Mouse (Mus musculus) kidney, postnatal 0 days (tissue): Measurements from ENCODE around the gene H2-Q10. TPM values are rescaled to one million over a fixed set of nuclear protein-coding genes. Genes with fewer than 3 reads are reported as not detected.
A peak's percentile ranks its signal among the peaks of the same experiment; 100 is the strongest.
"Not testable (repeated sequence)": the region's sequence is repeated elsewhere in the genome, so short reads cannot be mapped to it uniquely, and the experiment has no call there.

ENCODE experiments used
- ATAC-seq: fragments of 200-750 bp; cut with Nextera tagmentation; replicated peaks from 2 replicates; pipeline ENCODE4 v1.8.0; 2017; ENCODE audit warnings: low read depth, moderate number of reproducible peaks, moderate TSS enrichment, moderate library complexity; ENCODE audit not compliant: low FRiP score
- DNase-seq: peaks from one replicate; pipeline ENCODE4 v3.0.0-alpha.2; 2016; ENCODE audit warnings: low spot score
- H3K27ac ChIP-seq: fragments of 300-500 bp; sonication (generic); 2 replicates; pipeline ENCODE4 v1.5.1; 2014; ENCODE audit warnings: mild to moderate bottlenecking
- H3K27me3 ChIP-seq: fragments of 300-500 bp; sonication (generic); 2 replicates; pipeline ENCODE4 v1.6.1; 2014; ENCODE audit warnings: low read length, mixed read lengths; ENCODE audit not compliant: insufficient read depth
- H3K36me3 ChIP-seq: fragments of 300-500 bp; sonication (generic); 2 replicates; pipeline ENCODE4 v1.6.1; 2014; ENCODE audit warnings: low read length, mixed read lengths; ENCODE audit not compliant: insufficient read depth
- H3K4me1 ChIP-seq: fragments of 300-500 bp; sonication (generic); replicated peaks from 2 replicates; pipeline ENCODE4 v1.6.1; 2014; ENCODE audit warnings: antibody characterized with exemption, low read length, mixed read lengths; ENCODE audit not compliant: insufficient read depth
- H3K4me2 ChIP-seq: fragments of 300-500 bp; sonication (generic); 2 replicates; pipeline ENCODE4 v1.6.1; 2014; ENCODE audit warnings: mild to moderate bottlenecking, low read length, moderate library complexity, mixed read lengths
- H3K4me3 ChIP-seq: fragments of 300-500 bp; sonication (generic); replicated peaks from 2 replicates; pipeline ENCODE4 v1.5.1; 2014; ENCODE audit warnings: low read depth, low read length
- H3K9ac ChIP-seq: fragments of 300-500 bp; sonication (generic); 2 replicates; pipeline ENCODE4 v1.6.1; 2014; ENCODE audit warnings: low read depth, low read length
- H3K9me3 ChIP-seq: fragments of 300-500 bp; sonication (generic); replicated peaks from 2 replicates; pipeline ENCODE4 v1.6.1; 2016; ENCODE audit warnings: low read length, inconsistent platforms, mixed read lengths
- CTCF ChIP-seq: IDR thresholded peaks from 2 replicates; pipeline ENCODE4 v1.5.1; 2016; ENCODE audit warnings: antibody characterized with exemption, low read depth, mild to moderate bottlenecking, moderate library complexity
- WGBS: fragments of 180-500 bp; shearing (Covaris S2); extraction: QIAGEN DNeasy Blood & Tissue Kit; methylation state at CpG from one replicate; pipeline ENCODE4 v1.1.7; 2014; 5-methylcytosine and 5-hydroxymethylcytosine counted together
- polyA plus RNA-seq: library from polyadenylated mRNA; unstranded; fragments of >200 nt; fragmentation: Nextera tagmentation; extraction: Ambion mirVana; gene quantifications from 2 replicates; pipeline ENCODE4 v1.2.1, GENCODE M21; 2015

Gene H2-Q10
- polyA plus RNA-seq = 1.1 and 1.4 TPM in 2 replicates

- peak within 1 kb of the TSS; percentile 92 for H3K4me2 ChIP-seq
- H3K9me3 ChIP-seq = no peaks in the 10 kb centered on the region
- under 1% methylated on average over 78 of the region's 80 CpGs for WGBS
- 0 out of 2 replicates have a peak, but pooled peaks cover 8% of the 10 kb centered on the region for H3K4me1 ChIP-seq
- peak within 1 kb of the TSS; percentile 42; the same call in 1 of the 2 replicates for H3K9ac ChIP-seq
- peak; percentile 10 for DNase-seq
- H3K27ac ChIP-seq = no peak within 1 kb of the TSS
- peak; percentile 40; the same call in 1 of the 2 replicates for ATAC-seq
- peaks cover 20% of the 10 kb centered on the region for H3K27me3 ChIP-seq
- H3K4me3 ChIP-seq = peak within 1 kb of the TSS; percentile 45
- no peaks in the 10 kb centered on the region for H3K36me3 ChIP-seq
- no peak for TF ChIP-seq CTCF
Observed at GRCm38 (mm10) chr17:35469842-35470751, at the start of gene H2-Q10. Gene H2-Q10, plus strand, starts transcription at chr17:35470089.

GRCm38 (mm10) chr17:35420206-35420810, 49.6 kb upstream of the H2-Q10 start:
- H3K4me3 ChIP-seq, H3K4me1 ChIP-seq, H3K4me2 ChIP-seq, H3K9ac ChIP-seq, H3K9me3 ChIP-seq, H3K27me3 ChIP-seq, ATAC-seq, H3K27ac ChIP-seq, H3K36me3 ChIP-seq: not testable (repeated sequence)
- peak; percentile 18 for DNase-seq
- TF ChIP-seq CTCF = peak; percentile 80
- WGBS = 19% methylated on average over 11 of the region's 11 CpGs

GRCm38 (mm10) chr17:35421331-35421730, 48.6 kb upstream of the H2-Q10 start:
- H3K4me3 ChIP-seq, H3K4me2 ChIP-seq, H3K9me3 ChIP-seq, H3K9ac ChIP-seq, H3K27ac ChIP-seq, ATAC-seq, H3K27me3 ChIP-seq, DNase-seq, H3K36me3 ChIP-seq, H3K4me1 ChIP-seq: not testable (repeated sequence)
- 96% methylated on average over 4 of the region's 4 CpGs for WGBS

GRCm38 (mm10) chr17:35422360-35422759, 47.5 kb upstream of the H2-Q10 start:
- not testable (repeated sequence) for H3K9me3 ChIP-seq, H3K4me3 ChIP-seq, H3K27me3 ChIP-seq, H3K36me3 ChIP-seq, H3K4me2 ChIP-seq, H3K9ac ChIP-seq, H3K4me1 ChIP-seq, DNase-seq, H3K27ac ChIP-seq, ATAC-seq
- WGBS = 91% methylated on average over 5 of the region's 5 CpGs

GRCm38 (mm10) chr17:35423131-35423810, 46.6 kb upstream of the H2-Q10 start:
- H3K27me3 ChIP-seq, DNase-seq, ATAC-seq, H3K9ac ChIP-seq, H3K9me3 ChIP-seq, H3K4me1 ChIP-seq, H3K27ac ChIP-seq, H3K36me3 ChIP-seq, H3K4me3 ChIP-seq, H3K4me2 ChIP-seq: not testable (repeated sequence)
- WGBS = 61% methylated on average over 3 of the region's 3 CpGs

GRCm38 (mm10) chr17:35424106-35424505, 45.8 kb upstream of the H2-Q10 start:
- not testable (repeated sequence) for H3K4me1 ChIP-seq, H3K9ac ChIP-seq, DNase-seq, H3K27me3 ChIP-seq, H3K4me3 ChIP-seq, H3K9me3 ChIP-seq, H3K27ac ChIP-seq, H3K4me2 ChIP-seq, H3K36me3 ChIP-seq, ATAC-seq
- WGBS = 89% methylated on average over 3 of the region's 3 CpGs

GRCm38 (mm10) chr17:35424624-35425416, 45.1 kb upstream of the H2-Q10 start, which contains the start of gene H2-Q6:
Gene H2-Q6, plus strand, starts transcription at chr17:35424850.
- H3K27ac ChIP-seq, H3K4me1 ChIP-seq, H3K9ac ChIP-seq, H3K27me3 ChIP-seq, H3K9me3 ChIP-seq, H3K36me3 ChIP-seq: not testable (repeated sequence)
- ATAC-seq = peak; percentile 80
- Histone ChIP-seq H3K4me3 (peak within 1 kb of the TSS; percentile 33), H3K4me2 (peak within 1 kb of the TSS; percentile 66)
- DNase-seq = peak; percentile 75
- under 1% methylated on average over 51 of the region's 66 CpGs for WGBS

- H3K4me3 ChIP-seq = peak overlapping the region; percentile 33
- peak; percentile 17 for DNase-seq
- WGBS = 21% methylated on average over 25 of the region's 28 CpGs
Observed at GRCm38 (mm10) chr17:35425474-35425873, 44.4 kb upstream of the H2-Q10 start.

More at GRCm38 (mm10) chr17:35425474-35425873, 44.4 kb upstream of the H2-Q10 start:
- not testable (repeated sequence) for H3K36me3 ChIP-seq, H3K4me1 ChIP-seq, H3K27ac ChIP-seq, H3K9ac ChIP-seq, H3K9me3 ChIP-seq, H3K27me3 ChIP-seq
- H3K4me2 ChIP-seq = peak overlapping the region; percentile 66
- ATAC-seq = peak; percentile 48
